Mouse (Mus musculus) small intestine, adult 2 months (tissue): ENCODE data around the gene Hs6st3.

Experiments used
- CTCF ChIP-seq: fragments of 200-500 bp; IDR thresholded peaks from 2 replicates; pipeline ENCODE4 v1.5.1; 2012; ENCODE audit warnings: low read depth, mild to moderate bottlenecking, control low read depth, inconsistent platforms, low read length, moderate library complexity, mixed read lengths; ENCODE audit not compliant: insufficient replicate concordance, insufficient read length; ENCODE audit errors: extremely low read depth
- POLR2A ChIP-seq: fragments of 200-500 bp; IDR thresholded peaks from 2 replicates; pipeline ENCODE4 v1.6.1; 2012; ENCODE audit warnings: low read depth, mild to moderate bottlenecking, control low read depth, inconsistent platforms, low read length, moderate library complexity

DNA sequence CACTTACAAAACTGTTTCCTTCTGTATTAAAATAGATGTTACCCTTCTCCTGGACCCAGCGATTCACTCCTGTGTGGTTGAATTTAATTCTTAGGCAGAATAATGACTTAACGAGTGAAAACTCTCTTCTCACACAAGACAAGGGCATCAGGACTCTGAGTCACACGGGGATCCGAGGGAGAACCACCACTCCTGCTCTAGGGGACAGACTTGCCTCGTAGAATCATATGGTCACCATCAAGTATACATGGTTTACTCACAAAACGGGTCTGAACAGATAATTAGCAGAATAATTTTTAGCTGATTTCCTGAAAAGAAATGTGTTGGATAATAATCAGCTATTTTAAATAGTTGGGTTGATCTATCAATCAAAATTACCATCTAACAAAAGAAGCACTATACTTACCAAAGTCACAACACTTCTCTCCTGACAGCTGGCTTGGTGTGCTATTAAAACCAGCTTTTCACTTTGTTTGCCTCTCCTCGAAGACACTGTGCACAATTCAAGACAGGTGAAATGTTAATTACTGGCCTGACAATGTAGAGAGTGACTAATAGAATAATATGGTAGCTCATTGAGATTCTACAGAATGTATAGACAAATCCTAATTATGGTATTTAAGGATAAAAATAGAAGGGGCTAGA, 593.4 kb downstream of the Hs6st3 start:
- TF ChIP-seq POLR2A (no peak), CTCF (no peak)
